Mouse (Mus musculus): Measurements from ENCODE around the gene Lamc1. TPM values are rescaled to one million over a fixed set of nuclear protein-coding genes. Genes with fewer than 3 reads are reported as not detected.

Lamc1 gene
- polyA plus RNA-seq, 1 experiment from 2014 or later: 16.0 TPM

DNA sequence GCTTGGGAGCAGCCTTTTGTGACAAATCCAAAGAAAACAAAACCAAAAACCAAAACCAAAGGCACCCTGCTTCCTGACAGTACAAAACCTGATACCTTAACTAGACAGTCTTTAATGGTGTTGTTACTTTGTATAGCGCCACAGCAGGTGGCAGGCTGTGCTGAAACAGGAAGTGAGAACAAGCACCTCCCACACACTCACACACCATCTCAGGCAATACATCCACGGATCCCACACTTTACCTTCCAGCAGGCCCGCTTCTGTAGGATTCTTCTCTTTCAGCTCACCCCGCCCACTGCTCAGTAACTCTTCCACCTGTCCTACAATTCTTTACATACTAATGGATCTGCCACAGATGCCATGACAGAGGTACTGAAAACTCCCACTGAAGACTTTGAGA is 44.6 kb downstream of the Lamc1 start:
- H3K27me3 ChIP-seq (replicated peaks): no peaks in the 10 kb centered on the region
- H3K9me3 ChIP-seq: no peaks in the 10 kb centered on the region
- no peak for ATAC-seq (replicated peaks)
- WGBS: 84% methylated on average over 4 of the region's 4 CpGs
- H3K27ac ChIP-seq: no peak overlapping the region
- no peaks in the 10 kb centered on the region for H3K36me3 ChIP-seq (replicated peaks)
- H3K4me3 ChIP-seq: no peak overlapping the region
- no peak overlapping the region for H3K9ac ChIP-seq
- H3K4me2 ChIP-seq: no peak overlapping the region
- H3K4me1 ChIP-seq: peaks cover 2% of the 10 kb centered on the region; the same call in 1 of the 2 replicates

GRCm38 (mm10) chr1:153287443-153287842 is 45.1 kb downstream of the Lamc1 start:
- Histone ChIP-seq H3K27ac (no peak overlapping the region), H3K27me3 (replicated peaks) (no peaks in the 10 kb centered on the region), H3K9me3 (no peaks in the 10 kb centered on the region), H3K36me3 (replicated peaks) (no peaks in the 10 kb centered on the region), H3K4me3 (no peak overlapping the region), H3K4me1 (no peaks in the 10 kb centered on the region), H3K4me2 (no peak overlapping the region), H3K9ac (no peak overlapping the region)
- no peak for ATAC-seq (replicated peaks)
- 86% methylated on average over 5 of the region's 5 CpGs for WGBS

DNA sequence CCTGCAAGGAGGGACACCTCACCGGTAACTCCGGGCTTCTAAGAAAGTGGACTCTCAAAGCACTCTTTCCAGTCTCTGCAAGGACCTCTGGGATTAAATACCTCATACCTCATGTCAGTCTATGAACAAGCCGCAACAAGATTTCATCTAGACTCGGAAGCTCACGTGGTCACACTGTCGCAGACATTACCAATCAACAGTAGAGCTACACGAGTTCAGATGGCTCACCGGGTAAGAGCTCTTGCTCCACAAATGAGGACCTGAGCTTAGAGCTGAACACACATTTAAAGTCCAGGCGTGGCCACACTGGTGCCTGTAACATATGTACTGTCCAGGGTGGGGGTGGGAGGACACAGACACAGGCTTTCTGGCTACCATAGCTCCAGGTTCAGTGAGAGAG is 46.4 kb downstream of the Lamc1 start:
- 0 out of 2 replicates have a peak, but pooled peaks cover 3% of the 10 kb centered on the region for H3K4me1 ChIP-seq
- H3K4me3 ChIP-seq: no peak overlapping the region
- ATAC-seq (replicated peaks): no peak
- H3K36me3 ChIP-seq (replicated peaks): no peaks in the 10 kb centered on the region
- no peak overlapping the region for H3K4me2 ChIP-seq
- WGBS: 93% methylated on average over 9 of the region's 9 CpGs
- no peak overlapping the region for H3K9ac ChIP-seq
- no peak overlapping the region for H3K27ac ChIP-seq
- H3K9me3 ChIP-seq: no peaks in the 10 kb centered on the region
- H3K27me3 ChIP-seq (replicated peaks): no peaks in the 10 kb centered on the region

GRCm38 (mm10) chr1:153285188-153285587 is 47.4 kb downstream of the Lamc1 start:
- H3K27ac ChIP-seq: no peak overlapping the region
- no peak overlapping the region for H3K9ac ChIP-seq
- no peak overlapping the region for H3K4me3 ChIP-seq
- ATAC-seq (replicated peaks): no peak
- WGBS: 81% methylated on average over 8 of the region's 8 CpGs
- no peaks in the 10 kb centered on the region for H3K9me3 ChIP-seq
- H3K36me3 ChIP-seq (replicated peaks): no peaks in the 10 kb centered on the region
- 0 out of 2 replicates have a peak, but pooled peaks cover 3% of the 10 kb centered on the region for H3K4me1 ChIP-seq
- H3K27me3 ChIP-seq (replicated peaks): no peaks in the 10 kb centered on the region
- no peak overlapping the region for H3K4me2 ChIP-seq

- no peak overlapping the region for H3K27ac ChIP-seq
- WGBS: 80% methylated on average over 5 of the region's 5 CpGs
- no peaks in the 10 kb centered on the region for H3K9me3 ChIP-seq
- H3K4me2 ChIP-seq: no peak overlapping the region
- no peak overlapping the region for H3K9ac ChIP-seq
- peaks cover 6% of the 10 kb centered on the region; the same call in 1 of the 2 replicates for H3K4me1 ChIP-seq
- H3K27me3 ChIP-seq (replicated peaks): no peaks in the 10 kb centered on the region
- no peak for ATAC-seq (replicated peaks)
- no peak overlapping the region for H3K4me3 ChIP-seq
- H3K36me3 ChIP-seq (replicated peaks): no peaks in the 10 kb centered on the region
Observed at GRCm38 (mm10) chr1:153282342-153282975, 50.1 kb downstream of the Lamc1 start.

DNA sequence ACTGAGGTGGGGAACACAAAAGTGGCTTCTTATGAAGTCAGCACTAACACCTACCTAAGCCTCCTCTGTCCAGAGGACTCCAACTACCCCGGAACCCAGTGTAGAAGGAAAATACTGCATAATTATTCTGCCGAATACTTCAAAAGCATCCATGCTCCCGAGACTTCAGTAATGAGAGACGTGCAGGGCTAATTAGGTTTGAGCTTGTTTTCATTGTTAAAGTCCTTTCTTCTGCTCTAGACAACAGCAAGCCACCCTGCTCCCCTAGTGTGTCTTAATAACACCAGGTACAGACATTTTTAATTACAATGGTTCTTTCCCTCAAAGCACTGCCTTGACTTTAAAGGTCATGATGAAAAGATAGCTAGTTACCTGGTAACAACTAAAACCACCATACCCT is 51.1 kb downstream of the Lamc1 start:
- no peaks in the 10 kb centered on the region for H3K36me3 ChIP-seq (replicated peaks)
- 38% methylated on average over 4 of the region's 4 CpGs for WGBS
- no peaks in the 10 kb centered on the region for H3K27me3 ChIP-seq (replicated peaks)
- no peak overlapping the region for H3K9ac ChIP-seq
- no peak overlapping the region for H3K4me3 ChIP-seq
- ATAC-seq (replicated peaks): no peak
- no peaks in the 10 kb centered on the region for H3K9me3 ChIP-seq
- no peak overlapping the region for H3K27ac ChIP-seq
- H3K4me2 ChIP-seq: no peak overlapping the region
- peaks cover 6% of the 10 kb centered on the region; the same call in 1 of the 2 replicates for H3K4me1 ChIP-seq

GRCm38 (mm10) chr1:153280411-153280810 is 52.2 kb downstream of the Lamc1 start:
- H3K4me1 ChIP-seq: peaks cover 6% of the 10 kb centered on the region; the same call in 1 of the 2 replicates
- H3K9me3 ChIP-seq: no peaks in the 10 kb centered on the region
- no peak overlapping the region for H3K27ac ChIP-seq
- H3K27me3 ChIP-seq (replicated peaks): no peaks in the 10 kb centered on the region
- ATAC-seq (replicated peaks): no peak
- H3K4me3 ChIP-seq: no peak overlapping the region
- no peaks in the 10 kb centered on the region for H3K36me3 ChIP-seq (replicated peaks)
- WGBS: 67% methylated on average over 5 of the region's 5 CpGs
- no peak overlapping the region for H3K9ac ChIP-seq
- no peak overlapping the region for H3K4me2 ChIP-seq

- no peak for ATAC-seq (replicated peaks)
- no peak overlapping the region for H3K9ac ChIP-seq
- no peak overlapping the region for H3K4me3 ChIP-seq
- 26% methylated on average over 9 of the region's 9 CpGs for WGBS
- H3K9me3 ChIP-seq: no peaks in the 10 kb centered on the region
- H3K27me3 ChIP-seq (replicated peaks): no peaks in the 10 kb centered on the region
- no peaks in the 10 kb centered on the region for H3K36me3 ChIP-seq (replicated peaks)
- peaks cover 12% of the 10 kb centered on the region; the same call in 1 of the 2 replicates for H3K4me1 ChIP-seq
- H3K27ac ChIP-seq: no peak overlapping the region
- H3K4me2 ChIP-seq: no peak overlapping the region
Observed at GRCm38 (mm10) chr1:153278028-153278613, 54.5 kb downstream of the Lamc1 start.

- Histone ChIP-seq H3K4me1 (peaks cover 9% of the 10 kb centered on the region; the same call in 1 of the 2 replicates), H3K27me3 (replicated peaks) (no peaks in the 10 kb centered on the region), H3K9me3 (no peaks in the 10 kb centered on the region), H3K4me2 (no peak overlapping the region), H3K27ac (no peak overlapping the region), H3K4me3 (no peak overlapping the region), H3K9ac (no peak overlapping the region), H3K36me3 (replicated peaks) (no peaks in the 10 kb centered on the region)
- 78% methylated on average over 5 of the region's 5 CpGs for WGBS
- no peak for ATAC-seq (replicated peaks)
Observed at GRCm38 (mm10) chr1:153275466-153275865, 57.1 kb downstream of the Lamc1 start.

- Histone ChIP-seq H3K27me3 (replicated peaks) (no peaks in the 10 kb centered on the region), H3K36me3 (replicated peaks) (no peaks in the 10 kb centered on the region), H3K4me3 (no peak overlapping the region), H3K4me2 (no peak overlapping the region), H3K27ac (no peak overlapping the region), H3K4me1 (peaks cover 9% of the 10 kb centered on the region; the same call in 1 of the 2 replicates), H3K9me3 (no peaks in the 10 kb centered on the region), H3K9ac (no peak overlapping the region)
- ATAC-seq (replicated peaks): no peak
- WGBS: 44% methylated on average over 6 of the region's 6 CpGs
Observed at GRCm38 (mm10) chr1:153274611-153275010, 58.0 kb downstream of the Lamc1 start.

DNA sequence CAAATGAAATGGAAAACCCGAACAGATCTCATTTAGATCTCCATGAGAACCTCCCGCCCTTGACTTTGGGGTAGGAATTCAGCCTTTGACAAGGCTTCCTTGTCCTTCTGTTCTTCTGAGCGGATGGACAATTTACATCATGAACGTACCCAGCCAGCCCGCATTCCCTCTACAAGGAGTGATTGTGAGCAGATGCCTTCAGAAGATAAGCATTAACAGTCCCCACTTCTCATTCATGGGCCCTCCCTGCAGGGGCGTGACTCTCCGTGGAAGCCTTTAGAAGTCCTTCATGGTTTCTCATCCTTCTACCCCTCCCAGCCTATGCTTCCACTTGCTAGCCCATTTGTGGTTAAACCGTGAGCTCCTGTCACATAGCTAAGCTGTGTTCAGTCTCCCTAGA is 58.9 kb downstream of the Lamc1 start:
- Histone ChIP-seq H3K9me3 (no peaks in the 10 kb centered on the region), H3K27me3 (replicated peaks) (no peaks in the 10 kb centered on the region), H3K4me1 (peaks cover 9% of the 10 kb centered on the region; the same call in 1 of the 2 replicates), H3K4me3 (no peak overlapping the region), H3K36me3 (replicated peaks) (no peaks in the 10 kb centered on the region), H3K27ac (no peak overlapping the region), H3K9ac (no peak overlapping the region), H3K4me2 (no peak overlapping the region)
- WGBS: 56% methylated on average over 8 of the region's 8 CpGs
- ATAC-seq (replicated peaks): no peak

DNA sequence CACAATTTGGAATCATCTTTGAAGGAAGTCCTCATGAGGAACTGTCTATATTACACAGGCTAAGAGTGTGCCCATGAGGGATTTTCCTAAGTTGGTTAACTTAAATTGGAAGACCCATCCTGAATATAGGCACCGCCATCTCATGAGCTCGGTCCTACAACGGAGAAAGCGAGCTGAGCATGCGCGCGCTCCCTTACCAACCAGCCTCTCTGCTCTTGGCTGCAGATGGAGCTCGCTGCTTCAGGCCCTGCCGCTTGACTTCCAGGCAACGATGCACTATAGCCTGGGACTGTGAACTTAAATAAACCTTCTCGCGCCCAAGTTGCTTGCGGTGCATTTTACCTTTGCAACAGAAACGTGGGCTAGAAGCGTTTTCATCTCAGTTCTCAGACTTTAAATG is 61.8 kb downstream of the Lamc1 start:
- Histone ChIP-seq H3K36me3 (replicated peaks) (no peaks in the 10 kb centered on the region), H3K4me3 (no peak overlapping the region), H3K27me3 (replicated peaks) (no peaks in the 10 kb centered on the region), H3K9ac (no peak overlapping the region), H3K4me2 (no peak overlapping the region), H3K4me1 (peaks cover 6% of the 10 kb centered on the region), H3K27ac (no peak overlapping the region), H3K9me3 (no peaks in the 10 kb centered on the region)
- 93% methylated on average over 15 of the region's 15 CpGs for WGBS
- ATAC-seq (replicated peaks): no peak

DNA sequence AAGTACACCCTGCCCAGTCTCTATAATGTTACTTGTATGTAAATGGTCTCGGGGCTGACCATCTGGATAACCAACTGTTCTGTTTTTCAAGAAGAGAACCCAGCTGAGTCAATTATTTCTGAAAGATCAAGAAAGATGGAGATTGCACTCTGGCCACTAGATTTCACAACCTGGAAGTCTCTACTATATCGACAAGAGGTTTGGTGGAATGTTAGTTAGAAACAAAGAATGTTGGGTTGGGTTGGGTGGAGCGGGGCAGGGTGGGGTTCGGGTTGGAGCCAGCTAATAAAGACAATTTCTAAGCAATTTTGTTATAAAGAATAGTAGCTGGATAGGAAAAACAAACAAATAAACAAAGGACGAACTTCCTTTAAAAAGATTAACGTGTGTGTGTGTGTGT is 62.9 kb downstream of the Lamc1 start:
- H3K9ac ChIP-seq: no peak overlapping the region
- no peak for ATAC-seq (replicated peaks)
- 88% methylated on average over 6 of the region's 6 CpGs for WGBS
- no peaks in the 10 kb centered on the region for H3K9me3 ChIP-seq
- no peak overlapping the region for H3K4me3 ChIP-seq
- no peaks in the 10 kb centered on the region for H3K36me3 ChIP-seq (replicated peaks)
- H3K4me2 ChIP-seq: no peak overlapping the region
- H3K27ac ChIP-seq: no peak overlapping the region
- H3K27me3 ChIP-seq (replicated peaks): no peaks in the 10 kb centered on the region
- peaks cover 9% of the 10 kb centered on the region for H3K4me1 ChIP-seq

Data from midbrain, embryonic 15.5 days (tissue).